Mouse (Mus musculus) skeletal muscle tissue, postnatal 0 days (tissue): ENCODE measurements around the gene Aimp2. TPM values are rescaled to one million over a fixed set of nuclear protein-coding genes. Genes with fewer than 3 reads are reported as not detected.

ENCODE experiments used
- polyA plus RNA-seq: library from polyadenylated mRNA; unstranded; fragments of >200 nt; fragmentation: Nextera tagmentation; extraction: Ambion mirVana; gene quantifications from 2 replicates; pipeline ENCODE4 v1.2.1, GENCODE M21; 2015

Aimp2 gene
- polyA plus RNA-seq: 124 and 129 TPM in 2 replicates

GRCm38 (mm10) chr5:143909417-143910400, at the start of gene Aimp2, which contains the start of gene Pms2:
Gene Aimp2, minus strand, starts transcription at chr5:143909847.
Gene Pms2, plus strand, starts transcription at chr5:143909964.

GRCm38 (mm10) chr5:143932831-143933230, 23.2 kb upstream of the Aimp2 start, which contains the start of gene Rsph10b:
Gene Rsph10b, plus strand, starts transcription at chr5:143933035.

GRCm38 (mm10) chr5:143927875-143928274, 18.2 kb upstream of the Aimp2 start, which contains the start of gene Gm42421:
Gene Gm42421, plus strand, starts transcription at chr5:143928175.

GRCm38 (mm10) chr5:143897635-143898330, 11.9 kb downstream of the Aimp2 start, which contains the start of gene Ankrd61:
Gene Ankrd61, minus strand, starts transcription at chr5:143897685.

Other genes with a start within 250 kb of the Aimp2 start
- gene Usp42, start 177.6 kb downstream of the Aimp2 start, polyA plus RNA-seq: 4.6 TPM in 2 replicates
- gene Eif2ak1, start 92.1 kb downstream of the Aimp2 start, polyA plus RNA-seq: 24.7 and 25.6 TPM in 2 replicates
- gene Ankrd61, start 12.2 kb downstream of the Aimp2 start, polyA plus RNA-seq: not detected in 2 replicates
- gene Pms2, start 117 bp upstream of the Aimp2 start, polyA plus RNA-seq: 9.3 and 9.5 TPM in 2 replicates
- gene Gm42421, start 18.3 kb upstream of the Aimp2 start, polyA plus RNA-seq: 0.37 TPM in 1 of 2 replicates, not detected in the other
- 3.8 and 4.4 TPM in 2 replicates for gene Rsph10b, start 23.2 kb upstream of the Aimp2 start, polyA plus RNA-seq
- gene Ccz1, start 105.0 kb upstream of the Aimp2 start, polyA plus RNA-seq: 45.2 and 50.5 TPM in 2 replicates
- gene Ocm, start 116.8 kb upstream of the Aimp2 start, polyA plus RNA-seq: 1.6 and 3.6 TPM in 2 replicates
- gene Lmtk2, start 190.6 kb upstream of the Aimp2 start, polyA plus RNA-seq: 1.6 TPM in 2 replicates